Comparison of ENCODE assay signal across 18 mouse cellular contexts in genomic region chr1:40547762-40548161, GRCm38 (mm10). TPM values are rescaled to one million over a fixed set of nuclear protein-coding genes. Genes with fewer than 3 reads are reported as not detected.
A peak's percentile ranks its signal among the peaks of the same experiment; 100 is the strongest.
DNase-seq lines count a peak whose midpoint lies in the region; ATAC-seq lines count a peak whose summit lies in the region.
"Had no signal": no experiment of that assay in that cellular context is flagged by ENCODE, and none has a peak within 500 bp of the region (broad histone marks: within the 10 kb centered on the region; RNA-seq: fewer than 3 reads in every experiment).

No protein-coding gene starts in this region.

- no peaks in the 10 kb centered on the region for H3K27me3 ChIP-seq in hindbrain, embryonic 11.5 days (ENCODE audit: control insufficient read depth, insufficient read depth, low read length)
- no peaks in the 10 kb centered on the region for H3K27me3 ChIP-seq in hindbrain, embryonic 10.5 days (ENCODE audit: insufficient read depth, poor library complexity, severe bottlenecking)
- H3K27me3 ChIP-seq in hindbrain, embryonic 13.5 days, result no peaks in the 10 kb centered on the region
- H3K27me3 ChIP-seq in neural tube, embryonic 13.5 days, result no peaks in the 10 kb centered on the region

- H3K27ac ChIP-seq in hindbrain, embryonic 11.5 days (ENCODE audit: low read depth, low read length), result no peak overlapping the region
- no peak overlapping the region for H3K27ac ChIP-seq in hindbrain, embryonic 10.5 days
- H3K27ac ChIP-seq in hindbrain, embryonic 13.5 days, result peak overlapping the region; percentile 58; the same call in 1 of the 2 replicates
- peak overlapping the region; percentile 14 for H3K27ac ChIP-seq in neural tube, embryonic 13.5 days (replicated peaks)

- H3K4me2 ChIP-seq in hindbrain, embryonic 11.5 days (replicated peaks; ENCODE audit: low read depth, low read length), result no peak overlapping the region
- H3K4me2 ChIP-seq in hindbrain, embryonic 13.5 days, result peak overlapping the region; percentile 13; the same call in 1 of the 2 replicates
- H3K4me2 ChIP-seq in neural tube, embryonic 13.5 days, result peak overlapping the region; percentile 30

- peak; percentile 66 for ATAC-seq in hindbrain, embryonic 11.5 days (ENCODE audit: low FRiP score)
- ATAC-seq in hindbrain, embryonic 13.5 days (ENCODE audit: low FRiP score), result peak; percentile 55
- peak; percentile 62; the same call in 1 of the 2 replicates for ATAC-seq in neural tube, embryonic 13.5 days (ENCODE audit: low read depth)
- ATAC-seq: forebrain, embryonic 16.5 days had no signal

- H3K9me3 ChIP-seq in hindbrain, embryonic 11.5 days (ENCODE audit: control insufficient read depth, low read length), result no peaks in the 10 kb centered on the region
- H3K9me3 ChIP-seq in hindbrain, embryonic 10.5 days, result no peaks in the 10 kb centered on the region
- H3K9me3 ChIP-seq in hindbrain, embryonic 13.5 days, result no peaks in the 10 kb centered on the region
- no peaks in the 10 kb centered on the region for H3K9me3 ChIP-seq in neural tube, embryonic 13.5 days
- H3K9me3 ChIP-seq: G1E had no signal

- H3K9ac ChIP-seq in hindbrain, embryonic 11.5 days (ENCODE audit: low read depth, low read length), result no peak overlapping the region
- H3K9ac ChIP-seq in hindbrain, embryonic 13.5 days, result no peak overlapping the region
- H3K9ac ChIP-seq in neural tube, embryonic 13.5 days, result no peak overlapping the region

- DNase-seq in hindbrain, embryonic 11.5 days (ENCODE audit: low spot score), result peak; percentile 20
- DNase-seq in hindbrain, embryonic 10.5 days (ENCODE audit: low spot score), result no peak
- DNase-seq in R1 (ENCODE audit: low read depth, low spot score), result peak; percentile 10
- no peak for DNase-seq in heart, adult 11 months
- no peak for DNase-seq in thymus, postnatal 4 days
- DNase-seq: adrenal gland, postnatal 14 days; cerebellum, postnatal 36 days; kidney, postnatal 25 days; layer of hippocampus, adult 9-11 months; lung, adult 2 months had no signal

- H3K36me3 ChIP-seq in hindbrain, embryonic 11.5 days (ENCODE audit: control insufficient read depth, insufficient read depth, low read length), result no peaks in the 10 kb centered on the region
- no peaks in the 10 kb centered on the region for H3K36me3 ChIP-seq in hindbrain, embryonic 10.5 days
- no peaks in the 10 kb centered on the region for H3K36me3 ChIP-seq in hindbrain, embryonic 13.5 days
- no peaks in the 10 kb centered on the region for H3K36me3 ChIP-seq in neural tube, embryonic 13.5 days
- H3K36me3 ChIP-seq: G1E had no signal

- 56% methylated on average over 10 of the region's 10 CpGs for WGBS in hindbrain, embryonic 11.5 days
- WGBS in hindbrain, embryonic 10.5 days, result 63% methylated on average over 10 of the region's 10 CpGs
- WGBS in hindbrain, embryonic 13.5 days, result 40% methylated on average over 10 of the region's 10 CpGs
- 32% methylated on average over 10 of the region's 10 CpGs for WGBS in neural tube, embryonic 13.5 days

- no peak overlapping the region for H3K4me3 ChIP-seq in hindbrain, embryonic 11.5 days (ENCODE audit: low read depth, low read length)
- H3K4me3 ChIP-seq in hindbrain, embryonic 10.5 days, result no peak overlapping the region
- H3K4me3 ChIP-seq in hindbrain, embryonic 13.5 days, result no peak overlapping the region
- no peak overlapping the region for H3K4me3 ChIP-seq in neural tube, embryonic 13.5 days

- no peaks in the 10 kb centered on the region for H3K4me1 ChIP-seq in hindbrain, embryonic 11.5 days (replicated peaks; ENCODE audit: control insufficient read depth, insufficient read depth, low read length)
- H3K4me1 ChIP-seq in hindbrain, embryonic 10.5 days (replicated peaks), result peaks cover 8% of the 10 kb centered on the region; the same call in 1 of the 2 replicates
- peaks cover 14% of the 10 kb centered on the region for H3K4me1 ChIP-seq in hindbrain, embryonic 13.5 days (replicated peaks)
- peaks cover 21% of the 10 kb centered on the region for H3K4me1 ChIP-seq in neural tube, embryonic 13.5 days (replicated peaks)

RNA-seq across cellular contexts. Expression of gene Slc9a4, which starts 32.1 kb away (rescaled TPM):
- polyA plus RNA-seq in hindbrain, embryonic 11.5 days (2014; fragmentation: Nextera tagmentation; extraction: Ambion mirVana), result not detected in 2 replicates
- not detected in 2 replicates for polyA plus RNA-seq in hindbrain, embryonic 10.5 days (2016; fragmentation: Nextera tagmentation; extraction: Ambion mirVana)
- polyA plus RNA-seq in hindbrain, embryonic 13.5 days (2015; fragmentation: Nextera tagmentation; extraction: Ambion mirVana), result 0.05 and 0.49 TPM in 2 replicates
- polyA plus RNA-seq in neural tube, embryonic 13.5 days (2015; fragmentation: Nextera tagmentation; extraction: Ambion mirVana), result 0.04 TPM in 1 of 2 replicates, not detected in the other
- polyA plus RNA-seq: G1E; heart, postnatal 0 days; intestine, embryonic 14.5 days; liver, adult 2 months; small intestine, adult 2 months had no signal

RNA-seq across cellular contexts. Expression of gene Il18rap, which starts 32.6 kb away (rescaled TPM):
- polyA plus RNA-seq in hindbrain, embryonic 11.5 days (2014; fragmentation: Nextera tagmentation; extraction: Ambion mirVana), result 0.03 and 0.22 TPM in 2 replicates
- 0.15 and 0.21 TPM in 2 replicates for polyA plus RNA-seq in hindbrain, embryonic 10.5 days (2016; fragmentation: Nextera tagmentation; extraction: Ambion mirVana)
- polyA plus RNA-seq in hindbrain, embryonic 13.5 days (2015; fragmentation: Nextera tagmentation; extraction: Ambion mirVana), result 0.08 TPM in 2 replicates
- 0.10 TPM in 1 of 2 replicates, not detected in the other for polyA plus RNA-seq in neural tube, embryonic 13.5 days (2015; fragmentation: Nextera tagmentation; extraction: Ambion mirVana)
- polyA plus RNA-seq: G1E had no signal

Comparison
In these comparisons a context has a peak if more than half of its experiments do, and no peak if none do; other contexts are left out.
1. DNase-seq: peak in hindbrain, embryonic 11.5 days (single experiment) and R1 (single experiment); none in hindbrain, embryonic 10.5 days (single experiment), heart, adult 11 months (single experiment) and thymus, postnatal 4 days (single experiment).
2. H3K27ac ChIP-seq: peak in hindbrain, embryonic 13.5 days (single experiment) and neural tube, embryonic 13.5 days (single experiment); none in hindbrain, embryonic 11.5 days (single experiment) and hindbrain, embryonic 10.5 days (single experiment).
3. Peak in every context shown above with its lines, with median percentiles within 50 percentile points of each other: ATAC-seq.